Mouse (Mus musculus): ENCODE data around the gene Fam184a. TPM values are rescaled to one million over a fixed set of nuclear protein-coding genes. Genes with fewer than 3 reads are reported as not detected.
A peak's percentile ranks its signal among the peaks of the same experiment; 100 is the strongest.

Fam184a gene
- polyA plus RNA-seq, 1 experiment from 2014 or later, result 0.46 TPM

DNA sequence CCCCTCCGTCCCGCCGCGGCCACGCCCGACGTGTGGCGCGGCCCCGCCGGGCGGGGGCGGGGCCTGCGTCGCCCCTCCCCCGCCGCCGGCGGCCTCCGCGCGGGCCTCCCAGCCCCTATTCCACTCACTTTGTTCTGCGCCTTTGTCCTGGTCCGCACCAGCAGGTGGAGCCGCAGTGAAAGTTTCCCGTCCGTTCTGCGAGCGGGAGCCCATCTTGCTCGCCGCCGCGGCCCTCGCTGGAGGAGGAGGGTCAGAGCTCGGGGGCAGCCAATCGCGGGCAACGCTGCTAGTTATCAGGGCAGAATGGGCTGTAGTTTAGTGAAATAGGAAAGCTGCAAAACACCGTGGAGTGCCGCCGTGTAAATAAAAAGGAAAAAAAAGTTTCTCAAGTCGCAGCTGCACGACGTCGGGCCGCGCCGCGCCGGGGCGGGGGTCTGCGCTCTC, 154.2 kb downstream of the Fam184a start, which contains the start of gene Asf1a:
TSS of gene Asf1a (plus strand) at position 81 of the 444 bp plus-strand sequence.
- ATAC-seq (ENCODE audit: low read depth) (peak; percentile 97), DNase-seq (peak; percentile 96)
- under 1% methylated on average over 46 of the region's 52 CpGs for WGBS (ENCODE audit: insufficient replicate concordance)
- H3K27ac ChIP-seq, result peak within 1 kb of the TSS; percentile 98
- H3K4me1 ChIP-seq (replicated peaks), result peaks cover 33% of the 10 kb centered on the region
- H3K27me3 ChIP-seq, result no peaks in the 10 kb centered on the region
- no peaks in the 10 kb centered on the region for H3K9me3 ChIP-seq (replicated peaks)
- H3K9ac ChIP-seq, result peak within 1 kb of the TSS; percentile 98
- peaks cover 6% of the 10 kb centered on the region for H3K36me3 ChIP-seq
- H3K4me3 ChIP-seq (replicated peaks), result peak within 1 kb of the TSS; percentile 96
- H3K4me2 ChIP-seq, result peak within 1 kb of the TSS; percentile 89

DNA sequence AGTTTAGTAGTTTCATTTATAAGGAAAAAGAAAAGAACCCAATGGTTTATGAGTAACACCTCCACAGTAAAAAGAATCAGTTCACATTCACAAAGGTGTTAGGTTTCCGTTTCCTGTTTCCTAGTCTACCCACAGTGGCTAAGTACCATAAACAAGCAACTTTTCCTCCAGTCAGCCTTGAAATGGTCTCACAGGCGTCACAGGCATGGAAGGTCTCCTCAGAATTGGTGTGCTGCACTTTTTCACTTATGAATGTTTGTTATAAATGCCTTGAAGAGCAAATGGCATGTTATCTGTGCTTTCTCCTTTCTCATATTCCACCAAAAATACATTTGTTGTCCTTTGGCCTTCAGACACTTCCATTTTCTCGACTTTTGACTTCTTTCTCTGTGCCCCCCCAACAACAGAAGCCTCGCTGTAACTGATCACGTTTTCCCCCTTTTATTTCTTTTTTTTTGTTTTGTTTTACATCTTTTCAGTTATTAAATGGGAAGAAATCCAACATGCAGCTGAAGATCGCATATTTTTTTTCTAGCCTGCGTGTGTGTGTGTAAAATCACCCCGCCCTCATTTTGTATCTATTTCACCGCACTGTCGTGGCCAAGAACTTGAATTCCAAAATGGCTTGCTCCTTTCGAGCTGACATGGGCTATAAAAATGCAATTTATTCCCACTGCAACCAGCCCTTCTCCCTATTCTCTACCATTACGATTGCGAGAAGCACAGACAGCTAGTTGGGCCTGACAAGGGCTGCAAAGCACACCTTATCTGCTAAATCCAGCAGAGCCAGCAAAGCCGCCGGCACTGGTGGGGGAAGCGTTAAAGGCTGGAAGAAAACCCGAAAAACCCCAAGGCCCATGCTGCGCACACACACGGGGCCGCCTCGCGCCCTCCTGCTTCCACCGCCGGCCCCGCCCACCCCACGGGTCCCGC, 154.9 kb downstream of the Fam184a start:
- no peak for ATAC-seq (ENCODE audit: low read depth)
- H3K36me3 ChIP-seq, result peaks cover 4% of the 10 kb centered on the region; the same call in 1 of the 2 replicates
- WGBS (ENCODE audit: insufficient replicate concordance), result 6% methylated on average over 22 of the region's 27 CpGs

DNA sequence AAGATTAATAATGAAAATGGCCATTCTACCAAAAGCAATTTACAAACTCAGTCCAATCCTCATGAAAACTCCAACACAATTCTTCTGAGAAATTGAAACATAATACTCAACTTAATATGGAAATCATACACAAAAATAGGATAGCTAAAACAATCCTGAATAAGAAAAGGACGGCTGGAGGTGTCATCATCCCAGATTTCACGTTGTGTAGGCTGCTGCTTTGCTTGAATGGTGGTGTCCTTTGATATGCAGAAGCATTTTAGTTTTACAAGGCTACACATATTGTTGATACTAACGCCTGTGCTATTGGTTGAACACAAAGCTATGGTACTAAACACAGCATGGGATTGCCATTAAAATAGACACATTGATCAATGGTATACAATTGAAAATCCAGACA, 165.1 kb downstream of the Fam184a start:
- Histone ChIP-seq H3K4me2 (no peak overlapping the region), H3K4me3 (replicated peaks) (no peak overlapping the region), H3K27ac (no peak overlapping the region), H3K27me3 (no peaks in the 10 kb centered on the region), H3K4me1 (replicated peaks) (peaks cover 8% of the 10 kb centered on the region), H3K9ac (no peak overlapping the region), H3K36me3 (no peaks in the 10 kb centered on the region), H3K9me3 (replicated peaks) (no peaks in the 10 kb centered on the region)
- no peak for DNase-seq
- WGBS (ENCODE audit: insufficient replicate concordance), result 66% methylated on average over 3 of the region's 3 CpGs
- no peak for ATAC-seq (ENCODE audit: low read depth)

More for the DNA sequence above, 154.9 kb downstream of the Fam184a start:
- no peaks in the 10 kb centered on the region for H3K27me3 ChIP-seq
- H3K9me3 ChIP-seq (replicated peaks), result no peaks in the 10 kb centered on the region
- H3K9ac ChIP-seq, result peak overlapping the region; percentile 76
- H3K4me2 ChIP-seq, result peak overlapping the region; percentile 89
- peaks cover 33% of the 10 kb centered on the region for H3K4me1 ChIP-seq (replicated peaks)
- peak overlapping the region; percentile 96 for H3K4me3 ChIP-seq (replicated peaks)
- DNase-seq, result no peak
- peak overlapping the region; percentile 98 for H3K27ac ChIP-seq

Other genes starting within 250 kb of the Fam184a start
- 120 and 132 TPM in 2 replicates for gene Asf1a, start 154.4 kb downstream of the Fam184a start, polyA plus RNA-seq (2015; fragmentation: Nextera tagmentation; extraction: Ambion mirVana)
- 6.4 and 6.6 TPM in 2 replicates for gene Mcm9, start 120.7 kb downstream of the Fam184a start, polyA plus RNA-seq (2015; fragmentation: Nextera tagmentation; extraction: Ambion mirVana)

Measured in liver, embryonic 13.5 days (tissue).